Mouse (Mus musculus) retina, embryonic 14.5 days (tissue): Measurements from ENCODE around the gene Chat.
A peak's percentile ranks its signal among the peaks of the same experiment; 100 is the strongest.

Experiments used
- DNase-seq: peaks from one replicate; pipeline ENCODE4 v3.0.0-alpha.2; 2015; ENCODE audit warnings: low spot score

The Chat gene

DNA sequence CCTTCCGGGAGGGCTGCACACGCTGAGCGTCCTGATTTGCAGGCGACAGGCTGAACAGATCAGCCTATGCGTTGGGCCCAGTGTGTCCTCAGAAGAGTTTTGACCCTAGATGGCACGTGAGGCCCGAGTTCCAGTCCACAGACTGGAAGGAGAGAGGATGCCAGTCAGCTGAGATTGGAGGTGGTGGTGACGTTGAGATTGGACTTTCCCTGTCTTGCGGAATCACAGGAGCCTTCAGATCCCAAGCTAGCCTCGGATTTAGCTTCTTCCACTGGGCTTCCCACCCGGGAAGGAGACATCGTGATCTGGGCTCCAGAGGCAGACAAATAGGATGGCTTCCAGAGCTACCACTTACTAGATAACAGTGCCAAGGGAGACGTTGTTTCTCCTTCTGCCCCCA lies at the start of gene Chat:
Chat (minus strand) TSS at position 101 of the 400 bp plus-strand sequence.
- DNase-seq, result no peak

DNA sequence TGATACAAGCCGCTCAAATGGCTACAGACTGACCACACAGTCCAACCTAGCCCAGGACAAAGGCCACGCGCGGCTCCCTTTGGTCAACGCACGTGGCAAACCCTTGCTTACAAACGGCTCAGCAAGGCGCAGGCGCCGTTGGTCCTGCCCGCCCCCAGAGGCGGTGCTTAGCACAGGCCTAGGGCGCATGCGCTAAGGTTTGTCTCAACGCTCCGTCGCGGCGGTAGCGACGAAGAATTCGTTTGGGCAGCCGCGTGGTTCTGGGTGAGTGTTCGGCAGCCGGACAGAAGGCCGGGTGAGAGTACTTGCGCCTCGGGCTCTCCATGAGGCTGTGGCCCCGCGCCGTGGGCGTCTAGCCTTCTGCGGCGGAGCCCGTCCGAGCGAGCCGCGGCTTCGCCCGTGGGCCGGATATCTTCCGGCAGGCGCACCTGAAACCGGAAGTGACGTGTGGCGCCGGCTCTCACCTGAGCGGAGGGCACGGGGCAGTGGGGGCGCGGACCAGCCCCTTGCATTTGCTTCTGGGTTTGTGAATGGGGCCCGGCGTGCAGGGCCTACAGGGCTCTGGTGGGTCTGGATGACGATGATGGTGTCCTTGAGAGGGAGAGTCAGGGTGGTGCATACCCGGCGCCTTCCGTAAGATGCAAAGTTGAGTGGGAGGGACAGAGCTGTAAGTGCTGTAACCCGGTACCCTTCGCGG lies 47.7 kb upstream of the Chat start, which contains the start of gene Ercc6:
Ercc6 (plus strand) TSS at position 186 of the 697 bp plus-strand sequence.
- peak; percentile 99 for DNase-seq

DNA sequence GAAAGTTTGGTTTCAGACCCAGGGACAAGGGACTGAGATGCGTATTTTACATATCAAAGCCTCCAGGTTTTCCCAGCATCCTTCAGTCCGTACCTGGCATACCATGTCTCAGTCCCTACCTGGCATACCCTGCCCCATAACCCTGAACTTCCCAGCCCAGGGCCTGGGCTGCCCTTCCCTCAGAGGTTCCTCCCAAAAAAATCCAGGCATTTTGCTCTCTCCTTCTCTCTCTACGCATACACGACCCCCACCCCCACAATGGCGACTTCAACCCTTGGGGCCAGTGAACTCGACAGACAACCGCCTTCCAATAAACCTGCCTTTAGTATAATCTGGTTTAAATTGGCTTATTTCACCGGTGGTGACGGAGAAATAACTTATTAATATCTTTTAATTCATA lies 47.1 kb upstream of the Chat start:
- no peak for DNase-seq

DNA sequence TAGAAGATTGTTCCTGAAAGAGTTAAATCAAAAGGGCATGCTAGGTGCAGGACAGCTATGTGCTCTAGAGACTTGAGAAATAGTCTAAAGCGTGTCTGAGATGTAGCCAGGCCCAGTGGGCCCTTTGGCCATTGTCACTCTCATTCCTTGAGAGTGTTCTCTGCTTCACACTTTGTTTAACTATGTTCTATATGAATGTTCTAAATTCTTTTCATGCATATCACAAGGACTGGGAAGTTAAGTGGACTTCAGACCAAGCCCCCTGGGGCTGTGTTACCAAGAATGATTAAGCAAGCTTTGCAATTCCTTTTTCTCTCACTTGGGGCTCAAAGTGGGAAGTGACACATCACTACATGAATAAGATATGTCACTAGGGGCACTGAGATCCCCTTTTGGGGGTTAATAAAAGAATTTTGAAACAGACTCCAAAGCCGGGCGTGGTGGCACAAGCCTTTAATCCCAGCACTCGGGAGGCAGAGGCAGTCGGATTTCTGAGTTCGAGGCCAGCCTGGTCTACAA lies 43.7 kb upstream of the Chat start:
- DNase-seq, result no peak

DNA sequence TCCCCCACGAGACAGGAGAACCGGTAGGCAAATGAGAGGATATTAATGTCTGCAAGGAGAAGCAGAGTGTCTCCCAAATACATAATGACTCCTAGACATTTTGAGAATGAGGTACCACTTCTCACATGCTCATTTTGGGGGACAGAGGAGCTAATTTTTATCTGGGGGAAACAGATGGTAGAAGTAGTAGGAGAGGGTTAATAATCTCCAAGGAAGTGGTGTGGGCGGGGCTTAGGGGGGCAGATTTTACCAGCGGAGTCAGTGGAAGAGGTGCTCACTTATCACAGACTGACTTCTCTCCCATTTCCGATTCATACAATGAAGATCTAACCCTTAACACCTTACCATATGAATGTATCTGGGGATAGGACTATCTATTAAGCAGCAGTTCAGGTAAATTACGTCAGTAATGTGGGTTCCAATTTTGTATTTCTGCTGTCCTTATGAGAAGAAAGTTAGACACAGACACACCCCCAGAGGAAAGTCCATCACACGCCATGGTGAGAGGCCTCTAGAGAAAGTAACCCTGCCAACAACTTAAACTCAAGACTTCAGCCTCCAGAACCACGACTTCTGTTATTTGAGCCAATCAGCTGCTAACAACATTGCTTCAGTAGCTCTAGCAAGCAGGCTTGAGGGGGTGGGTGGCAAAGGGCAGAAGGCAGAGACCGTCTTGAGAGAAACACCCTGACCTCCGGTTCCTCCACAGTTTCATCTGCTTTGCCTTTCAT lies 42.5 kb upstream of the Chat start:
- no peak for DNase-seq

DNA sequence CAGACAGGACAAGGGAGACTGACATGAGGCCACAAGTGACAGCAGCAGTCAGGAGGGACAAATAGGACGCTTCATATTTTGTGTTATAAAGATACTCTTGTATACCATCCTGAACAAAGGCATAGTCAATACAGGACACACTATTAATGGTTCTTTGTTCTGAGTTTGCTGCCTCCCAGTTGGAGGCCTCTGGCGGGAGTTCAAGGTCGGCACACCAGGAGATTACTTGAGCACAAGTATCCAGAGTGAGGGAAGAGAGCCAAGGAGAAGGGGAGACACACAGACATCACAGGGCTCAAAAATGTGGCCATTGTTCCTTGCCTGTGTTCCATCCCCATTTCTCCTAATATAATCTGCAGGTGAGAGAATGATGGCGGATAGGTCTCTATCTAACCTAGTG lies 41.4 kb upstream of the Chat start:
- no peak for DNase-seq

DNA sequence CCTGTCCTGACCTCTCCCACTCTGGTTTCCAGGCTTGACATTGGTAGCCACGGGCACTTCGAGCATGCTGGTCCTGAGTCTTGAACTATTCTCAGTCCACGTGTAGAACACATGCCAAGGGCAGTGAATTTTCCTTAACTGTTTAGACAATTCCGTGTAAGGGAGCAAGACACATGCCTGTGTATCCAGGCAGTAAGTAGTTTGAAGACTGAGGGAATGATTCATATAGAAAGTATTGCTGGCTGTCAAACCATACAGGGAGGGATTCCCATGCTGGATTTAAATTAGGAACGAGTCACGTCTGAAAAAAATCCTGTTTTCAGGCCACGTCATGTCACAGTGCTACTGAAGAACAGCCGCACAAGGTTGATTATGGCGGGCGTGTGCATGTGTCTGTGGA lies 40.5 kb upstream of the Chat start:
- DNase-seq, result no peak

DNA sequence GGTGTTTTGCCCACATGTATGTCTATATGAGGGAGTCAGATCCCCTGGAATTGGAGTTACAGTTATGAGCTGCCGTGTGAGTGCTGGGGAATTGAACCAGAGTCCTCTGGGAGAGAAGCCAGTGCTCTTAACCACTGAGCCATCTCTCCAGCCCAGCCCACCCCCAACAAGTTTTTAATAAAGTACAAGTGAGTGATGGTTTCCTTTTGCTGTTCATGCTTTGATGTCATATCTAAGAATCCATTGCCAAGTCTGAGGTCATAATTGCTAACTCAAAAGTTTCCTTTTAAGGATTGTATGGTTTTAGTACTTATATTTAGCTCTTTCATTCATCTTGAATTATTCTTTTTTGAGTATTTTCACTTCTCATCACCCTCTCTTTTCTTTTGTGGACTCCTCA lies 38.1 kb upstream of the Chat start:
- no peak for DNase-seq

DNA sequence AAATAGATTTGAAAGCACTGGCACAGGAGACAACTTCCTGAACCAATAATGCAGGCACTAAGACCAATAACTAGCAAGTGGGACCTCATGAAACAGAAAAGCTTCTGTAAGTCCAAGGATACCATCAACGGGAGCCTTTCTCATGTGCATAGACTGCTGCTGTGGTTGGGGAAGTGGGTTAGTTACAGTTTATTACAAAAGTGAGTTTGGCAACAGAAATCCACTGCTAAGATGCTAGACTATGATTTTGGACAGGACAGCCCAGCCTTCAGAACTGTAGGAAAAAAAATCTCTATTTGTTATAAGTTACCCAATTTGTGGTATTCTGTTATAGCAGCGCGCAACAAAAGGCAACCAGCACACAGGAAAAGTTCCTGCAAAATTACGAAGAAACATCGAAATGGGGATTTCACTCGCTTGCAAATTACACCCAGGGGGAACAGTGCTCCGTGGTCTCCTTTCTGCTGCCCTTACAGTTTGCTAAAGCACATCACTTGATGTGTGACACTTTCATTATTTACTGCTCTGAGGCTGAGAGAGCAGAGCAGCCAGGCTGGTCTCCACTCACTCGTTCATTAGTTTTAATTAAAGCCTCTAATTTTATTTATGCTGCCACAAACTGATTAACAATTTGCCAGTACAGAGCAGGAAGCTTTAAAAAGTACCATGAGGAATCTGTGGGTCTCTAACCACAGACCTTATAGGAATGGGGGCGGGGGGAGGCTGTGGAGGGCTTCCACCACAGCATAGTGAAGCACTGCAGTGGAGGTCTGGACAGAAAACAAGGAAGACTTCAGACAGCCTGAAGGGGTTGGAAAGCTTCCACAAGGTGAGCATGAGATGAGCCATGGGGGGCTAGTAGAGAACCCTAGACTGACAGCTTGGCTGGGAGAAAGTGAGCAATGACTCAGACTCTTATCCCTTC lies 37.2 kb upstream of the Chat start:
- no peak for DNase-seq

DNA sequence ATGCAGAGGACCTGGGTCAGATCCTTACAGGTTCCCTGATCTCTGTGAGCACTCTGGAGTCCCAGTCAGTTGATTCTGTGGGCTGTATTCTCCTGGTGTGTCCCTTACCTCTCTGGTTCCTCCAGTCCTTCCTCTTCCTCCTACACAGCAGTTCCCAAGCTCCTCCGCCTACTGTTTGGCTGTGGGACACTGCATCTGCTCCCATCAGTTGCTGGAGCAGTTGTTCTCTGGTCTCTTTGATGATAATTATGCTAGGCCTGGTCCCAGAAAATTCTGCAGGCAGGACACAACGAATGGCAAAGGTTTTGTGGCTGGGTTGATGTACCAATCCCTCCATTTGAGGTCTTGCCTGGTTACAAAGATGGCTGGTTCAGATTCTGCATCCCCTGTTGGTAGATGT lies 35.5 kb upstream of the Chat start:
- no peak for DNase-seq

DNA sequence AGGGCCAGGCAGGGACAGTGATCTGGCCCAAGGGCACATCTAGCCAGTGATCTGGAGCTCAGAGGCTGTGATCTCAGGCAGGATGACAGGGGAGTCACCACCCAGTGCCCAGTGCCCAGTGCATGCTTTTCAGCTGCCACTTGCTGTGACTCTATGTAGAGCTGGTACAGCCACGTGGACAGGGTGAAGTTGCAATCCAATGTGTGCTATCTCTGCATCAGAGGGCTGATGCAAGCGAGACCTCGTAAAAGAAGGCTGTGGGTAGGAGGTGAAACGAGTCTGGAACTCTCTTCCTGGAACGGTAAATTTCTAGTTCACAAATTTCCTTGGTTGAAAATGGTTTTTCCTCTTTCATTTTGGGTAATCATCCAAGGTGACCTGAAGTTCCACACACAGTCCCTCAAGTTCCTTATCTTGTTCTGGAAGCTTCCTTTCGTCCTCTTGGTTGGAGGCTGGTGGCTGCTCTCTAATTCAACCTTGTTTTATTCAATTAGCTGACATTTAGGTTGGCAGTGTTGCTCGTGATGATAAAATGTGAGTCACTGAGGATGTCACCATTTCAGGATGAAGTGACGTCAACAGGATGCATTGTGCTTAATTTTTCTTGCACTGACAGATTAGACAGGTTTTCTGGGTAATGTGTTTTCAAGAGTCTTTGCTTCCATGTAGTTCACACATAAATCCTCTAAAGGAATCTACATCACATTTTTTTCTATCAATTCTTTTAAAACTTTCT lies 30.5 kb upstream of the Chat start:
- DNase-seq, result no peak

DNA sequence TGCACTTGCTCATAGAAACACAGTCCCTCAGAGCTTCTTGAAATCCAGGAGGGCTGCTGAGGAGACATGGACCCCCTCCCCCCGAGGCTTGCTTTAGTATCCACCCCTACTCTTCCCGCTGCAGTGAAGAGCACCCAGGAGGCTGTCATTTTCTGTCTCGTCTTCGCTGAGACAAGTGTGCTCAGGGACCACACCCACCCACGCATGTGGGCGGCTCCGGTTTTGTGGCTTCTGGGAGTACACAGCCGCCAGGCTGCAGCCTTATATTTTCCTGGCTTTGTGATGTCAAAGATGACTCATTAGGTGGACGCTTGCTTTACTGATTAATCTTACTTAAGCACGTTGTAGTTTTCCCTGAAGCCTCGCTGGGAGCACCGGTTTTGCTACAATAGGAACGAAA lies 26.7 kb upstream of the Chat start:
- DNase-seq, result peak; percentile 56

DNA sequence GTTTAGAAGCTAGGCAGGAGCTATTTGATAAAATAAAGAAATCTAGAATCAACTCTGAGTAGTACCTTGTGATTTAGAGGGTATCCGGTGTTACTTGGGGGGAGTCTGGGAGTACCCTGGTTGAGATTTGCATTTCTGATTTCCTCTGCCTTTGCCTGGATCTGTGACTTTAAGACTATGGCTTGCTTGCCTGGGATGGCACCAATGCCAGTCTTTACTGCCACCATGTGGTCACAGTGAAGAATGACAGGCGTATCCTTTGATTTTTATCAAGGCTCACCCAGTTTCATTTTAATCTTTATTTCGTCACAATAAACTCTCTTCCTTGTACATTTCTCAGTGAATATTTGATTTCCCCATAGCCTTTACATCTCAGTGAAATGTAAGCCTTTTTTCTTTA lies 16.3 kb upstream of the Chat start:
- DNase-seq, result peak; percentile 81

DNA sequence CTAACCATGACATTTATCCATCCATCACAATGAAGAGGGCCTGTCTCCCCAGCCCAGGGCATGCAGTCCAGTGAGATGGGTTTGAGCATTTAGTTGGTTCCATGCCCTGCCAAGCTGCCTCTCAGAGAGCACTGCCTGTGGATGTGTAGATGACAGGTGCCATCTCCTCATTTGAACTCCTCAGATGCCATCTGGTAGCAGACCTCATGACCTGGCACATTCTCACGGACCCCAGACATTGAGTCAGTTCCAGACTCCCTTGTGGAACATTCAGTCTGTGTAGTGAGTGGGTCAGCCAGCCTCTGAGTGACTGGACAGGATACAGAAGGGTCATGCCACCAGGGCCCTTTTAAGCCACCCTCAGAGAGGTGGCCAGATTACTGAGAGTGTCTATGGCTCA lies 11.8 kb upstream of the Chat start:
- DNase-seq, result no peak

DNA sequence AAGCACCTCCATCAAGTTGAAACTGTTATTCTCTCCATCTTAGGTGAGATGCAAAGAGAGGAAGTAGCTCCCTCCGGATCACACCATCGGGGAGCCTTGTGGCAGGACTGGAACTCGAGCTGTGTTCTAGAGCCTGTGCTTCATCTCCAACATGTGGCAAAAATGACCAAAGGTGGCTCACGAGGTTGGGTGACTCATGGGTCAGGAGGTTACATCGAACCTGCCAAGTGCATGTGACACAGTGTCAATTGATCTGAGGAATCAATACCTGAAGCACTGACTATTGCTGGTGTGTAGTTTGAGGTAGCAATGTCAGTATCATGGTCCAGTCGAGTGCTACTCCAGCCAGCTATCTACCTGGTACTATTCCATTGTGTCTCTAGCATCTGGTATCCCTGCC lies 10.8 kb upstream of the Chat start:
- no peak for DNase-seq

DNA sequence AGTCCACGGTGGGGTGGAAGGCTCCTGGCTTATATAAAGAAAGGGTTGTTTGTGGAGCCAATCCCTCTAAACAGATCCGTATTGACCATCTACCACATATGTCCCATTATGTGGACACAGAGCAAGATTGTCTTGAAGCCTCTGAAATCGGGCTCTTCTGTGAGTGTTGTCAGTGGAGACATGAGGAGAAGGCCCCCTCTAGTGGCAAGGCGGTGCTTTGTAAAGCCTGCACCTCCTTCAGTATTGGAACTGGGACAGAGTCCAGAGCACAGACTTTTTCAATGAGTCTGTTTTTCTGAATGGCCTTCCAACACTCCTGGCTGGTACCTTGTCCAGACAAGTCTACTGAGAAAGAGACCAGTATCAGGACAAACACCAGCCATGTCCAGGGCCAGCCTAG lies 7.2 kb upstream of the Chat start:
- peak; percentile 86 for DNase-seq

DNA sequence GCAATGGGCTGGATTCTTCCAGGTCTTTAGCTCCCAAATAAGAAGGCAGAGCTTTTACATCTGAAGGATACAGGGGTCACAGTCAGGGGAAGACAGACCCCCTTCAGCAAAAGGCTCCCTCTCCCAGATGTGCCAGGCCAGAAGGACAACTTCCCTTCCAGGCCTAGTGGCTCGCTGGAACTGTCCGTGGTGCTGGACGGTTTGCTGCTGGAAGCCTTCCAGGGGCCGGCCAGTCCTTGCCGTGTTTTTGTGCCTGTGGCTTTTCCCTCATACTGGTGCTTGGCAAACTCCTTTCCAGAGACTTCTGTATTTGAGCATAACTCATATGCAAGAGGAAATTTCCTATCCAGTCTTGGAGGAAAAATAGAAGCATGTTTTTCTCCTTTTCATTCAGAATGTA lies 1.8 kb upstream of the Chat start:
- peak; percentile 75 for DNase-seq

DNA sequence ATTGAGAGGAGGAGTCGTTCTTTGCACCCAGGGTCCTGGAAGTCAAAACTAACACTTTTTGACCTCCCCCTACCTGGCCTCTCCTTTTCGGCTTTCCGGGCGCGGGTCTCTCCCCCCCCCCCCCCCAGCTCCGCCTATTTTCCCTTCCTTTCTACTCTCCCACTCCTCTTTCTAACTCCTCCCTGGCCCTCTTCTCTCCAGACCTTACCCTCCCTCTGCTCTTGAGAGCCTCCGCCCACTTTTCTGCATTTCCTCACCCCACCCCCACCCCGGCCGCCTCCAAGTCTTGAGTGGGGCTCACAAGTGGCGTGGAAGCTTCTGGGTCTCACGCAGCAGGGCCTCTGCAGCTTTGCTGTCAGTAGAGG lies 301 bp downstream of the Chat start:
- DNase-seq, result no peak

DNA sequence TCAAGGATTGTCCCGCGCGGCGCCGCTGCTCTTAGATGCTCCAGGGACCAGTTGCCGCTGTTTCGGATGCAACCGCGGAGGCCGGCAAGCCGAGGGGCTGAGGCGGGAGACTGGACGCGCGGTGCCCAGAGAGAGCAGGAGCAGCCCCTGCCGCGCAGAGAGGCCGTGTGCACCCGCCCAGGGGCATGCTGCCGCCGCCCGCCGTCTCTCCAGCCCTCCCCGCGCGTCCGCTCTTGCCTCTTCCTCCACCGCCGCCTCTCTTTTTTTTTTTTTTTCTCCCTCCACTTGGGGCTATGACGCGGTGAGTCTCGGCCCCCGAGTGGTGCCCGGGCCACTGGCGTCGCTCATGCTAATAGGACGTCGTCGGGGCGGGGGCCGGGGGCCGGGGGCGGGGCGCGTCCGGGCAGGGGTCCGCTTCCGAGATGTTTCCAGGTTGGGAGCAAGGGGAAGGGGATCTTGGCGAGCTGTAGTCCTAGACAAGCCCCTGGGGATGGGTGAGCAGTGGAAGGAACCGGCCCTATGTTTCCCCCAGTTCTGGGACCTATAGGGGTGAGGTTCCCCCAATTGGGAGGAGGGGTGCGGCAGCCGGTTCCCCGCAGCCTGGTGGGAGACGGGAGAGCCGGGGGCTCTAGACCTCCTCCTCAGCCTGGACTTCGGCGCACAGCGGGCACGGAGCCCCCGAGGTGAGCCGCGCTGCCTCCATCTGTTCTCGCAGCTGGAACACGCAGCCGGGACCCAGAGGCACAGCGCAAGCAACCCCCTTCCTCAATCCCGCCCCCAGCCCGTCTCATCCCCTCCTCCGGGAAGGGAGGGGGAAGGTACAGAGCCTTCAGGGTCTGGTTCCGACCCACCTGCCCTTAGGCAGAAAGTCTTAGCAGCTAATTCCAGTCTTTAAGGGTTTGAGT lies 936 bp downstream of the Chat start, which contains the start of gene Slc18a3:
Slc18a3 (minus strand) TSS at position 250 of the 905 bp plus-strand sequence.
- peak; percentile 43 for DNase-seq

DNA sequence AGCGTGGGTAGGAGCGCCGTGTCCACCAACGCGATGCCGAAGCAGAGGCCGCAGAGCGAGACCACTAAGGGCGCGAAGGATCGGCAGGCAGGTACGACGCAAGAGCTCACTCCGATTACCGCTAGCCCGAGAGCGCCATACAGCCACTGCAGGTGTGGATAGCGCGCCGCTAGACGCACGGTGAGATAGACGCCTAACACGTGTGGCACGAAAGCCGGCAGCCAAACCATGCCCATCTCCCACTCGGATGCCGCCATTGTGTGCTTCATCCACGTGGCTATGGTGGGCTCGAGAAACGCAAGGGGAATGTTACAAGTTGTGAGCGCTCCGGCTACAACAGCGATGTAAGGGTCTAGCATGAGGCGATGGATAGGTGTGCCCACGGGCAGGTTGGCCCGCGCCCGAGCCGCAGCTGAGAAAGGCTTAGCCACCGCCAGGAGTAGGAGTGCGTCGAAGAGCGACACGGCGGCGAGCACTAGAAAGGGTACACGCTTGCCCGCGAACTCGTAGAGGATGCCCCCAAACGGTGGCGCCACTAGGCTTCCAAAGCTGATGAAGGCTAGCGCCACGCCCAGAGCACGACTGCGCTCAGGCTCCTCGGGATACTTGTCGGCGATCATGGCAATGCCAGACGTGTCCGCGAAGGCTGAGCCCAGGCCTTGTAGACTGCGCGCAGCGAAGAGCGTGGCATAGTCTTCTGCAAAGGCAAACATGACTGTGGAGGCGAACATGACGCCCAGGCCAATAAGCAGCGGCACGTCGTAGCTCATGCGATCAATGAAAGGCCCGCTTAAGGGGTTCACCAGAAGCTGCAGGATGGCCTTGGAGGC lies 2.4 kb downstream of the Chat start:
- DNase-seq, result peak; percentile 33
